Comparison of ENCODE assay signal across 17 mouse cellular contexts in the genomic region with DNA sequence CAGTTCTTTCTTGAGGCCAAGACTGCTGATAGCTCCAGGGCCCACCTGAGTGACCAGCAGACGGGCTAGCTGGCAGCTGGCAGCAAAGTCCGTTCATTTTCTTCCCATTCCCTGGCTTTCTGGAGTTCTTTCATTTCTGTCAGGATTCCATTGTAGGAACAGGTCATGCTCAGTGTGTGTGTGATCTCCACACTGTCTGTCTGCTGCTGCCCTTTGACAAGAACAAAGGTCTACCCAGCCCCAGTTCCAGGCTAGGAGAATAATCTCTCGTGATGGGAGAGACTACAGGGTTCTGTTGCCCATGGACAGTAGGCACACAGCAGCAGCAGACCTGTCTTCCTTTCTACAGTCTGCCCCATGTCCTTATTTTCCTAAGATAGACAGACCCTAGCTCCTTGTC. TPM values are rescaled to one million over a fixed set of nuclear protein-coding genes. Genes with fewer than 3 reads are reported as not detected.
"Had no signal": no experiment of that assay in that cellular context is flagged by ENCODE, and none has a peak within 500 bp of the region (broad histone marks: within the 10 kb centered on the region; RNA-seq: fewer than 3 reads in every experiment).

No protein-coding gene starts in this region.

- H3K4me2 ChIP-seq: limb, embryonic 13.5 days; lung, embryonic 15.5 days; midbrain, embryonic 11.5 days; midbrain, embryonic 15.5 days; neural tube, embryonic 12.5 days had no signal

- H3K4me1 ChIP-seq: limb, embryonic 13.5 days; lung, embryonic 15.5 days; midbrain, embryonic 15.5 days; neural tube, embryonic 12.5 days had no signal

- H3K36me3 ChIP-seq: lung, embryonic 15.5 days had no signal

- DNase-seq: left cerebral cortex, postnatal 4 days; lung, postnatal 14 days; thymus, postnatal 4 days had no signal

- H3K27ac ChIP-seq: limb, embryonic 13.5 days; liver, embryonic 14.5 days; lung, embryonic 15.5 days; macrophage; midbrain, embryonic 15.5 days; neural tube, embryonic 12.5 days; stomach, postnatal 0 days had no signal

- H3K9me3 ChIP-seq: limb, embryonic 13.5 days; lung, embryonic 15.5 days; megakaryocyte, embryonic 14.5 days; midbrain, embryonic 15.5 days; neural tube, embryonic 12.5 days had no signal

- ATAC-seq: hindbrain, embryonic 16.5 days; midbrain, embryonic 15.5 days had no signal

- H3K27me3 ChIP-seq: limb, embryonic 13.5 days; lung, embryonic 15.5 days; megakaryocyte, embryonic 14.5 days; midbrain, embryonic 15.5 days; neural tube, embryonic 12.5 days had no signal

- H3K4me3 ChIP-seq: limb, embryonic 13.5 days; lung, embryonic 15.5 days; megakaryocyte, embryonic 14.5 days; midbrain, embryonic 15.5 days; neural tube, embryonic 12.5 days had no signal

- H3K9ac ChIP-seq: limb, embryonic 13.5 days; liver, embryonic 14.5 days; lung, embryonic 15.5 days; midbrain, embryonic 15.5 days; neural tube, embryonic 12.5 days had no signal

RNA-seq across cellular contexts. Expression of a gene that starts 44.4 kb away (rescaled TPM):
- total RNA-seq: layer of hippocampus, adult 18-20 months; layer of hippocampus, postnatal 10 days; left cerebral cortex, postnatal 4 days; monocyte, adult 5-6 weeks; neutrophil, adult 5-6 weeks had no signal
- polyA plus RNA-seq: hindbrain, embryonic 16.5 days; limb, embryonic 13.5 days; lung, embryonic 15.5 days; macrophage; midbrain, embryonic 15.5 days had no signal
